Comparison of ENCODE assay signal across 25 mouse cellular contexts in the genomic region with DNA sequence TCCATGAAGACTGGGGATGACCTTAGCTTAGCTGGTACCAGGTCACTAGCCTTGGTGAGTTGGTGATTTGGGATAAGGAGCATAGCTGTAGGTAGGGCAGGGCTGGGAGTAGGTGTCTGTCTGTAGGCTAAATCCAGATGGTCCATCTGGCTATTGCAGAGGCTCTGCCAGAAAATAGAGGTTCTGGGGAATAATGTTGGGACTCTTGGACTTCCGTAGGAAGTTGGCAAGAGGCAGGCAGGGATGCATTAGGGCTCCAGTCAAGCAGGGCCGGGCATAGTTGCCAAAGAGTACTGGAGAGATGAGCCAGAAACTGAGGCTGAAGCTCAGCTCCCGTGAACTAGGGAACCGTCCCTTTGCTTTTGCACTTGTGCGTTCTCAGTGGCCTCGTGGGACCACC.
DNase-seq lines count a peak whose midpoint lies in the region; ATAC-seq lines count a peak whose summit lies in the region.
"Had no signal": no experiment of that assay in that cellular context is flagged by ENCODE, and none has a peak within 500 bp of the region (broad histone marks: within the 10 kb centered on the region; RNA-seq: fewer than 3 reads in every experiment).

No protein-coding gene starts in this region.

- H3K27ac ChIP-seq in forebrain, embryonic 10.5 days = no peak overlapping the region
- H3K27ac ChIP-seq: embryonic facial prominence, embryonic 10.5 days; hindbrain, embryonic 10.5 days; intestine, embryonic 15.5 days; layer of hippocampus, adult 2 months; limb, embryonic 10.5 days; liver, embryonic 15.5 days; lung, embryonic 15.5 days; stomach, embryonic 15.5 days had no signal

- no peaks in the 10 kb centered on the region for H3K27me3 ChIP-seq in forebrain, embryonic 10.5 days (ENCODE audit: poor library complexity, severe bottlenecking)
- H3K27me3 ChIP-seq: intestine, embryonic 15.5 days; liver, embryonic 15.5 days; lung, embryonic 15.5 days; stomach, embryonic 15.5 days had no signal

- H3K9me3 ChIP-seq in forebrain, embryonic 10.5 days = 0 out of 2 replicates have a peak, but pooled peaks cover 4% of the 10 kb centered on the region
- H3K9me3 ChIP-seq: embryonic facial prominence, embryonic 10.5 days; intestine, embryonic 15.5 days; limb, embryonic 10.5 days; liver, embryonic 15.5 days; lung, embryonic 15.5 days; stomach, embryonic 15.5 days had no signal

- no peaks in the 10 kb centered on the region for H3K36me3 ChIP-seq in forebrain, embryonic 10.5 days (replicated peaks)
- H3K36me3 ChIP-seq: embryonic facial prominence, embryonic 10.5 days; hindbrain, embryonic 10.5 days; intestine, embryonic 15.5 days; limb, embryonic 10.5 days; liver, embryonic 15.5 days; lung, embryonic 15.5 days; stomach, embryonic 15.5 days had no signal

- peak; percentile 42; the same call in 1 of the 2 replicates for ATAC-seq in frontal cortex, adult (ENCODE audit: low TSS enrichment)
- ATAC-seq: forebrain, postnatal 0 days; hindbrain, embryonic 16.5 days; intestine, embryonic 15.5 days had no signal

- peaks cover 32% of the 10 kb centered on the region for H3K4me1 ChIP-seq in forebrain, embryonic 10.5 days
- H3K4me1 ChIP-seq: liver, embryonic 15.5 days had no signal

- no peak for DNase-seq in frontal cortex, postnatal 10 days (ENCODE audit: low spot score in 2 of 2)
- peak; percentile 53 for DNase-seq in right cerebral cortex, adult 18-20 months
- DNase-seq in right cerebral cortex, postnatal 14 days = no peak
- DNase-seq in cerebellum, postnatal 10 days = peak; percentile 67 to 80
- DNase-seq in gastrocnemius, adult 8-10 months (ENCODE audit: low spot score in 2 of 2) = no peak
- no peak for DNase-seq in forebrain, embryonic 10.5 days (ENCODE audit: extremely low spot score, low spot score)
- DNase-seq: adrenal gland, postnatal 36 days; forebrain, postnatal 0 days; heart, postnatal 10 days; kidney, adult 9 months; kidney, postnatal 14 days; liver; lung, postnatal 36 days; midbrain, embryonic 14.5 days; thymus, postnatal 25 days had no signal

- H3K4me3 ChIP-seq in forebrain, embryonic 10.5 days = no peak overlapping the region
- H3K4me3 ChIP-seq: embryonic facial prominence, embryonic 10.5 days; hindbrain, embryonic 10.5 days; intestine, embryonic 15.5 days; layer of hippocampus, adult 2 months; limb, embryonic 10.5 days; liver, embryonic 15.5 days; lung, embryonic 15.5 days; stomach, embryonic 15.5 days had no signal

- WGBS in forebrain, embryonic 10.5 days = 93% methylated on average over 6 of the region's 6 CpGs

Comparison
In these comparisons a context has a peak if more than half of its experiments do, and no peak if none do; other contexts are left out.
1. DNase-seq: peak in right cerebral cortex, adult 18-20 months (single experiment) and cerebellum, postnatal 10 days (2 of 2); none in frontal cortex, postnatal 10 days (0 of 2), right cerebral cortex, postnatal 14 days (single experiment), gastrocnemius, adult 8-10 months (0 of 2) and forebrain, embryonic 10.5 days (single experiment).